Mouse (Mus musculus): ENCODE measurements around the gene Sox4.

Sox4 gene
- long read RNA-seq, experiment 1, full-length matches to known transcripts = 19 of 19 reads
- long read RNA-seq, experiment 1, partial matches to known transcripts = 0 of 19 reads
- long read RNA-seq, experiment 1, other reads (novel, unspliced or antisense) = 0 of 19 reads
- long read RNA-seq, experiment 2, full-length matches to known transcripts = 70 of 70 reads
- long read RNA-seq, experiment 2, partial matches to known transcripts = 0 of 70 reads
- long read RNA-seq, experiment 2, other reads (novel, unspliced or antisense) = 0 of 70 reads

DNA sequence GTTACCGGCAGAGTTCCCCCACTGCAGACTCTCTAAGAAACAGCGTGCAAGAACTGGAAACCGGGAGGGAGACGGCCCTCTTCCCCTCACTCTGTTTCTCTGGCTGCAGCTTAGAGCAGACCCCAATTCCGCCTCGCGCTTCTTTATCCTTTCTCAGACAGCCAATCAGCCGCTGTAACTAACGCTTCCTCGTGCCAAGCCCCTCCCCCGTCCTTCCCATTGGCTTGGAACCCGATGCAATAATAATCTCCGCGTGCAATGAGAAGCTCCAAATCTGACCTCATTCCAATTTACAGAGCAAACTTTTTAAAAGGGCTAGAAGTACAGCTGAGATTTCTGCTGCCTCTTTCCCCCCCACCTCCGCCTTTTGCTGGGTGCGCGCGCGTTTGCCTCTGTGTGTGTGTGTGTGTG, at the start of gene Sox4:
TSS of gene Sox4 (minus strand) at position 133 of the 411 bp plus-strand sequence.
- intact Hi-C loops (cut with DNase I) = loop anchor here (10.0 kb wide), 1 partner anchor 539 kb away; no protein-coding TSS in a partner anchor

GRCm38 (mm10) chr13:28991899-28992664, 38.6 kb upstream of the Sox4 start:
- intact Hi-C loops (cut with DNase I) = no loop called here

DNA sequence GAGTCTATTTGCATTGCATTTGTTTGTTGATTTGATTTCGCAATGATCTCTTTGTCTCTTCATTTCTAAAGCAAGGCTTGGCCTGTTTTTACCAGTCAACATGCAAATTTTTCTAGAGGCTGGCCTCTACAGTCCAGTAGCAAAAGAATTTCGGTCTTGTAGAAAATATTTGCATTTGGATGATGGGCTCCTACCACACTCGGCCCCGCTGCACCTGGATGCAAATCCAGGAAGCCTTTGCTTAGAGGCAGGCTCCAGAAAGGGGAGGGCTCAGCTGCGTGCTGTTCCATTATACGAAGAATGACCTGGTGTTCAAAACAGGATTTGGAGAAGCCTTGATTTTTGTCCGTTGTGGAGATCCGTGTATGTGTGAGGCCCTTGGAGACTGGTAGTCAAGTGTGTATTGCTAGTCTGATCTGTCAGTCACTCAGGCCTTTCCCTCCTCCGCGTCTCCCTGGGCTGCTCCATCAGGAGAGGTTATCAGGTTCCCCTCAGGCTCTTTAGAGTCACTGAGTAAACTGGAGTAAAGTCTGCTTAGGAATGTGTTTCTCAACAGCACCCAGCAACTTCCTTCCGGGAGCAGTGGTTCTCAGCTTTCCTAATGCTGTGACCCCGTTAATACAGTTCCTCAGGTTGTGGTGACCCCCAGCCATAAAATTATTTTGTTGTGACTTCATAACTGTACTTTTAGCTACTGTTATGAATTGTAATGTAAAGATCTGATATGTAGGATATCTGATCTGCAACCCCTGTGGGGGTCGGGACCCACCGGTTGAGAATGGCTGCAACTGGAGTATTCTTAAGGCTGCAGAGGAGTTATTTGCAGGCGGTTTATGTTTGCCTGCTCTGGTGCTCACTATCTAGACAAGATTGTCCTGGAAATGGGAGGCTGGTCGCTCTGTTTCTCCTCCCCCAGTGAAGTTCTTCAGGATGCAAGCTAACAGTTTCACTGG, 35.5 kb upstream of the Sox4 start:
- intact Hi-C loops (cut with DNase I) = loop anchor here (5.0 kb wide), 1 partner anchor 1247 kb away; no protein-coding TSS in a partner anchor

GRCm38 (mm10) chr13:28980681-28981080, 27.2 kb upstream of the Sox4 start:
- intact Hi-C loops (cut with DNase I) = no loop called here

GRCm38 (mm10) chr13:28975011-28975410, 21.5 kb upstream of the Sox4 start:
- intact Hi-C loops (cut with DNase I) = no loop called here

GRCm38 (mm10) chr13:28974597-28974996, 21.1 kb upstream of the Sox4 start:
- intact Hi-C loops (cut with DNase I) = no loop called here

DNA sequence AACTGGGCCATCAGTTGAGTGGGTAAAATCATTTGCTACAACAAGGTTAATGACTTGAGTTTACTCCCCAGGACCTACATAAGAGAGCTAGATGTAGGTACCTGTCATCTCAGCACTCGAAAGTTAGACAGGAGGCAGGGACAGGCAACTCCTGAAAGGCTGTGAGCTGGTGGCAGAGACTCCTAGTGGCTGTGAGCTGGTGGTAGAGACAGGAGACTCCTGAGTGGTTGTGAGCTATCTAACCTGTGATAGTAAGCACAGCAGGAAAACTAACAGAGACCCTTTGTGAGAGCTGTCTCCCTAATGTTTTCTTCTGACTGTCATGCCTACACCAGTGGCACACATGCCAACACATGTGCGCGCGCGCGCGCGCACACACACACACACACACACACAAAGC, 7.4 kb upstream of the Sox4 start:
- intact Hi-C loops (cut with DNase I) = no loop called here

DNA sequence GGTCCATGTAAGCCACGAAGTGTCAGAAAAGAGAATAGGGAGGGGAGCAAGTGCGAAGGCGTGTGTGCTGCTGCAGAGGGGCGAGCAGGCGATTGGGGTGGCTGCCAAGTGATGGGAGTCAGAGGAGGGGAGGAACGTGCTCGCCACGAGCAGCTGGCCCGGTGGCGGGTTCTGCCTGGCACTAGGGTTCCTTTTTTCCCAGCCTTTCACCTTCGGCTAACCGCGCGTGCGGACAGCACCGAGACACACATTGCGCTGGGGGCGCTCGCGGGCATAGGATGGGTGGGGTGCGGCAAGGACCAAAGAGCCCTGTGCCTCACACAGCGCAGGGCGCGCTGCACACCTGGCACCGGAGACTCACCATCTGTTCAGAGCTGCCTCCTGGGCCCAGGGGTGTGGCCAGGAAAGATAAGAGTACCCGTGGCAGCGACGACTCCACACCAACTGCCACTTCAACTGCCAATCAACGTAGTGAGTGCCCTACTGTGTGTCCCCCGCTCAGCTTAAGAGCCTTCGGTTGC, 6.0 kb upstream of the Sox4 start:
- intact Hi-C loops (cut with DNase I) = loop anchor here (2.0 to 10.0 kb wide), 4 partner anchors 198 to 878 kb away; no protein-coding TSS in a partner anchor

- intact Hi-C loops (cut with DNase I) = loop anchor here (2.0 to 10.0 kb wide), 4 partner anchors 198 to 878 kb away; no protein-coding TSS in a partner anchor
These were observed 5.5 kb upstream of the Sox4 start for GRCm38 (mm10) chr13:28959068-28959440.

DNA sequence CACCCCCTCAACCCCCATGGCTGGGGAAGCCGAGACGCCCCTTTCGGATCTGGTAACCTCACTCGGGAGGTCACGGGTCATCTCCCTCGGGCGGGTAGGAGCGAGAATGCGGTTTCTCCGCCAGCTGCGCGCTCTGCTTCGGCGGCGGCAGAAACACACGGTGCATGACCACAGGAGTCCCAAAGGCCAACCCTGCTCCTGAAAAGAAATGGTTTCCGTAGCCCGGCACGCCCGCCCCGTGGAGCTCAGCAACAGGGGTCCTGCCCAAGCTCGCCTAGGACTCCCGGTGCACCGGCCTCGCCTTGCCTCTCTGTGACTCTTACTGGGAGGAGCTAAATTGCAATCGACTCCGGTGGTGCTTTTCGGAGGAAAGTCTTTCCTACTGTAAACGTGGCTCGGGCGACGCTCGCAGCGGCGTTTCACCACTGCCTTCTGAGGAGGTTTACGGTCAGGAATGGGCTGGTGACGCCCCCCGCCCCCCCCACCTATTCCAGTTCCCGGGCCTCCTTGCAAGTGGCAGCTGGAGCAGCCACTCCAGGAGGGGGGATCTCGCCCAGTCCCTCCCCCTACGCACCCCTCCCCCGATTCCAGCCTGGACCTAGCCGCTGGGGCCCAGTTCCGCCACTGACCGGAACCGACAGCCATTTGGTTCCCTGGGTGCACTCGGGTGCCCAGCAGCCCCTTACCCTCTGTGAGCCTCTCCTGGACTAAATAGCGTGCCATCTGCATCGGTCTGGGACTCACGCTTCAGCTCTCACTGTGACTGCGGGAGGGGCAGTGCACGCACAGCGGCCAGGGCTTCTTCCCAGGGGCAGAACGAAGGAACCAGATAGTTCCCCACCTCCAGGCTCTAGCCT, 4.9 kb upstream of the Sox4 start:
- intact Hi-C loops (cut with DNase I) = loop anchor here (2.0 to 10.0 kb wide), 4 partner anchors 199 to 879 kb away; no protein-coding TSS in a partner anchor

DNA sequence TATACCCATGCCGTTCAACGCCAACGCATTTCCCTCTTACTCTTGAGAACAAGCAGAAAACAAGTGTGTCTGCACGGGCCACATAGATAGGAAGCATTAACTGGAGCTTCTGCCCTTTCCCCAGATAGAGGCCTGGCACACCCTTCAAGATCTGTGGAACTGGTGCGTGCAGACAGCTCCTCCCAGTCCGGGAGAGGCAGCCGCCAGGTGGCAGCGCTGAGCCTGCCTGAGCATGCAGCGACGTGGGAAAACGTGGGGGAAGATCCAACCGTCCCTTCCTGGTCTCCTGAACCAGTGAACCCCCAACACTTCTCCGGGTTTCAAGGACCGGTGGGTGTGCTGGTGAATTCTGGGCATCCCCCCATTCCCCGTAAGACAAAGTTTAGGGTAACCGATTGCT, 4.3 kb upstream of the Sox4 start:
- intact Hi-C loops (cut with DNase I) = loop anchor here (2.0 to 10.0 kb wide), 4 partner anchors 200 to 880 kb away; no protein-coding TSS in a partner anchor

DNA sequence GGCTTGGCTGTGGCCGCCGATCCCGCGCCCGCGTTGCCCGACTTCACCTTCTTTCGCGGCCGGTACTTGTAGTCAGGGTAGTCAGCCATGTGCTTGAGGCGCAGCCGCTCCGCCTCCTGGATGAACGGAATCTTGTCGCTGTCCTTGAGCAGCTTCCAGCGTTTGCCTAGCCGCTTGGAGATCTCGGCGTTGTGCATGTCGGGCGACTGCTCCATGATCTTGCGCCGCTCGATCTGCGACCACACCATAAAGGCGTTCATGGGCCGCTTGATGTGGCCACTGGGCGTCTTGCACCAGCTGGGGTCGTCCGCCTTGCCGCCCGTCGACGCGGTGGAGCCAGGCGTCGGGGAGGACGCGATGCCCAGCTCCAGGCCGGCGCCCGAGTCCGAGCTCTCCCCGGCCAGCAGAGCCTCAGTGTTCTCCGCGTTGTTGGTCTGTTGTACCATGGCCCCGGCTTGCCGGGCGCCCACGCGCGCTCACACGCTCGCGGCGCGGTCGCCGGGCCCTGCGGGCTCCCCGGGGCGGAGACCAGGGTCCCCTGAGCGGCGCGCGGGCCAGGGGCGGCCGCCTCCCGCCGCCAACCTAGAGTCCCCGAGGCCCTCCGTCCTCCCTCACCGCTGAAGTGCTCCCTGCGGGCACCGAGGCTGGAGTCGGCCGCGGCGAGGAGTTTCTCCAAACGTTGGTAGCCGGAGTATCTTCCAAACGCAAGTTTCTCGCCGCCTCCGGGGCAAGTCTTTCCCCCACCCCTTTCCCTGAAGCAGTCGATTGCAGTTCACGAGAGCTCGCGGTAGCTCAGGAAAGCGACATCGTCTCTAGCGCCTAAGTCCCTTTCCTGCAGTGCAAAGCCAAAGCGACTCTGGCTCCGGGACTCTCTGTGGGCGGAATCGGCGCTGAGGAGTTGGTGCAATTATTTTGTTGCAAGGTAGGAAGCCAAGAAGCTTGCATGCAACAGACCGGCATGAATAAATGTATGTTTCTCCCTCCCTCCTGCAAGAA, 639 bp downstream of the Sox4 start:
- intact Hi-C loops (cut with DNase I) = loop anchor here (10.0 kb wide), 1 partner anchor 538 kb away; no protein-coding TSS in a partner anchor

DNA sequence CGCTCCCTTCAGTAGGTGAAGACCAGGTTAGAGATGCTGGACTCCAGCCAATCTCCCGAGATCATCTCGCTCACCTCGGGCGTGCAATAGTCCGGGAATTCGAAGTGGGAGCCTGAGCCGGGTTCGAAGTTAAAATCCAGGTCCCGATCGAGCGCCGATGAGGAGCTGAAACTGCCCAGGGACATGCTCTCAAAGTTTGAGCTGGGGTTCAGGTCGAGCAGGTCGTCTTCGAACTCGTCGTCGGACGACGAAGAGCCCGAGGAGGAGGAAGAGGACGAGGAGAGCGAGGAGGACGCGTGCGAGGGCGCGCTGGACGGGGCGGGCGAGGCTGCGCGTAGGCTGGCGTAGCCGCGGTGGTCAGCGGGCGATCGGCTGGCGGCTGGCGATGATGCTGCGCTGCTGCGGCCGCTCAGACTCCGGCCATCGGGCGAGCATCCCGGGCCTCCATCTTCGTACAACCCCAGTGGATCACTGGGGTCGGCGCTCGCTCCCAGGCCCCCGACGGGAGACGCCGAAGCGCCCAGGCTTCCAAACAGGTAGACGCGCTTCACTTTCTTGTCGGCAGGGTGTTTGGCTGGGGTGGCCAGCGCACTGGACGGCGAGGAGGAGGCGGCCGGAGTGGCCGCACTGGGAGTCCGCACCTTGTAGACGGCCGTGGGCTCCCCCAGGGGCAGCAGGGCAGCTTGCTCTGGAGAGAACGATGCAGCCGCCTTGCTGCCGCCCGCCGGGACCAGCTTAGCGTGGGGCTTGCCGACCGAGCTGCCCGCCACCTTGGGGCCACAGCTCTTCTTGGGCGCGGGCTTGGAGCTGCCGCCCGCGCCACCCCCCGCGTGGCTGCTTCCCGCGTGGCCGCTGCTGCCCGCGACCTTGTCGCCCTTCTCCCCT, 1.6 kb downstream of the Sox4 start:
- intact Hi-C loops (cut with DNase I) = loop anchor here (10.0 kb wide), 1 partner anchor 537 kb away; no protein-coding TSS in a partner anchor

- intact Hi-C loops (cut with DNase I) = loop anchor here (10.0 kb wide), 1 partner anchor 536 kb away; no protein-coding TSS in a partner anchor
These were observed 2.7 kb downstream of the Sox4 start for GRCm38 (mm10) chr13:28950623-28951491.

GRCm38 (mm10) chr13:28950266-28950622, 3.3 kb downstream of the Sox4 start:
- intact Hi-C loops (cut with DNase I) = loop anchor here (10.0 kb wide), 1 partner anchor 535 kb away; no protein-coding TSS in a partner anchor

GRCm38 (mm10) chr13:28949279-28949915, 4.1 kb downstream of the Sox4 start:
- intact Hi-C loops (cut with DNase I) = no loop called here

Measured in adrenal gland (tissue).